Mouse (Mus musculus) spleen, postnatal 4 days (tissue): ENCODE measurements around the gene Foxo3.

Experiments used
- DNase-seq, 2 experiments: peaks; one replicate each; pipeline ENCODE4 v3.0.0; 2022; ENCODE audit warnings: low spot score in 2 of 2

Foxo3 gene

DNA sequence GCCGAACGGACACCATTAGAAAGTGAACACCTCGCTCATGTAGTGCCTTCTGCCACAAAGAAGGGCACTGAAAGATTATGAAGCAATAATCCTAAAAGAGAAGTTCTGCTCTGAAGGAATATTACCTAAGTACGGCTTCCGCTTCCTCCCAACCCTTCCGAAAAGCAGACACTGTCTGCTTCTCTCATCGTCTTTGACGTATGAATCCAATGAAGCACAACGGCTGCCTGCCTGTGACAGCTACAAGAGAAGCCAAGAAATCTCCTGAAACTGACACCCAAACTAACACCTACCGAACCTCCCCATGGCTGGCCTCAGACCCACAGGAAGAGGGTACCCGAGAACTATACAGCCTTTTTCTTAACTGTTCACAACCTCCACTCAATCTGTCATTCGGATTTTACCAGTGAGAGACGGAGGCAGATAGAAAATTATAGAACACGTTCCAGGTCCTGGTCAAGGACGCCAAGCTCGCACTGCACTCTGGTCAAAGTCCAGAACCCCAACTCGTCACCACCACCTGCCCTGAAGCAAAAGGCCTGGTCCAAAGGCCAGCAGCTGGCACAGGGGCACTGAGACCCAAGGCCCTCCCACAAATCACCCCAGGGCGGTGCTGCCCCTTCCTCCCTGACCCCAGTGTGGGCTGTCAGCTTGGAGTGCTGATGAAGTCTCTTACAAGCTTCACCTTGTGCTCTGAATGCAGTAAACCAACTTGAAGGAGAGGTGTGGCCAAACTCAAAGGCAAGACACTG, 51.2 kb downstream of the Foxo3 start:
- DNase-seq, result no peak

DNA sequence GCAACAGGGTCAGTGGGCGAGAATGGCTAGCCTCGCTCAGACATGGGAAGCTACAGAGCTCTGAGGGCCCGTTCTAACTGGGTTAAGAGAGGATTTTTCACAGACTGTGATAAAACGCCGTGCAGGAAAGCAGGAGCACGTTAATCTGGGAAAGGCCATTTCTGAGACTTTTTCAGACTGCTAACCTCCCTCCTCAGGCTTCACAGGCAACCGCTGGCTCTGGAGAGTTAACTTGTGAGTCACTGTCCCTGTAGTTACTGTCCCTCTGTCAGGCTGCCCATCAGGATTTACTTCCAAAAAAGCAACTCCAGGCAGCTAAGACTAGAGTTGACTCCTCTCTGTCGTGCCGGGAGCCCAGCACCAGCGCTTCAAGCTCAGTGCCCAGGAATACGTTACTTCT, 54.6 kb downstream of the Foxo3 start:
- no peak for DNase-seq

DNA sequence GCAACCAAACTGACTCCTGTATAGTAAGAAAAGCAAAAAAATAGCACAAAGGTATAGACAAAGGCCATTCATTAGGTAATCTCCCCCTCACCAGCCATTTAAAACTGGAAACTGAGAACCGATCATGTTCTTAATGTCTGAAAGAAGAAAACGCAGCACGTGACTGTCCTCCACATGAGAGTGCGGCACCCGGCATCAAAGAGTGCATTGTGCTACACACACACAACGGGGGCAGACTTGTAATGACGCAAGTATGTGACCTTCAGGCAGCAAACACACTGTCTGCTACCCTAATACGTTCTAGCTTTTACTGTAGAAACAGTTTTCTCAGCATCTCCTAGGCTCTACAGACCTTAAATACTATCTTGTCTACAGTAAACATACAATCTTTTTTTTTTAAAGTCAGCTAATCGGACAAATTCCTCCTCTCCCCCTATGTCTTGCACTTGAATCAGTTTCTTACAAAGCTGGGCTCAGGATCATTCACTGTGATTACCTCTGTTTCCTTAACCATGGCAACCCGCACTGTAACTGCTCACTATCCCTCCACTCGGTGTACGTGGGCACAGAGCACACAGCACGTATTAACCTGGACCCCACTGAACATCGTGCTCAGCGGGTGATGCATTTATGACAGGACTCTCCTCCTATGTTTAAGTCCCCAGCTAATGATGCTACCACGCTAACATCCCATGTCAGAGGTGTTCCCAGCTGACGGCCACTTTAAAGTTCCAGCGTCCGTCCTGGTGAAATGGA, 55.2 kb downstream of the Foxo3 start:
- no peak for DNase-seq

DNA sequence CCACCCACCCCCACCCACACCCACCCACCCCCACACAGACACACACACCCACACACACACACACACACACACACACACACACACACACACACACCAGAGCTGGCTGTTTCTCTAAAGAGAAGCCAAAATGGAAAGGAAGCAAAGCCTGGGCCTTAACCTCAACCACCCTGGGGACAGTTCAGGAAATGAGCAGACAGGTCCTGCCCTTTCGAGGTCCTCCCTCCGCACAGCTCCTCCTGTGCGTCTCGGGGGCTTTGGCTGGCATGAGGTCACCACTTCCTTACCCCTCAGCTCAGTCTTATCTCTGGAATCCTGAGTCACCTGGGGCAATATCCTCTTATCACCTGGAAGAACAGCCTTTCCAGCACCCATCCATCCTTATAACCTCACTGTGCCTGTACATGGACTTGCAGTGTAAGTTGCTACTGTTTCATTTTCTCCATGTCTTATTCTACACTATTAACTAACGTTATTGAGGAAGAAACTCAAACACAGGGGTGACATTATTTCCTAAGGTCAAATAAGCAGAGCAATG, 56.1 kb downstream of the Foxo3 start:
- DNase-seq, result no peak

DNA sequence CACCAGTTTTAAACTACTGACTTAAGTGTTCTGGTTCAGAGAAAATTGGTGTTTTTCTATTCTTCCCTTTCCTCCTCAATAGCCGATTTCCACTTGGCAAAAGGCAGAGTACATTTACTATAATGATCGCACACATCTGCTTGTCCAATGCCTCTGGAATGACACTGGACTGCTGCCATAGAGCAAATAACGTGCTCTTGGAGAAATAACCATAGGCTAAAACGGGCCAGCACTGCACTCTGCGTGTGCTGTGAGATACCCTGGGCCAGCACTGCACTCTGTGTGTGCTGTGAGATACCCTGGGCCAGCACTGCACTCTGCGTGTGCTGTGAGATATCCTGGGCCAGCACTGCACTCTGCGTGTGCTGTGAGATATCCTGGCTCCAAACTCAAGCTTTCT, 65.1 kb downstream of the Foxo3 start:
- no peak for DNase-seq

DNA sequence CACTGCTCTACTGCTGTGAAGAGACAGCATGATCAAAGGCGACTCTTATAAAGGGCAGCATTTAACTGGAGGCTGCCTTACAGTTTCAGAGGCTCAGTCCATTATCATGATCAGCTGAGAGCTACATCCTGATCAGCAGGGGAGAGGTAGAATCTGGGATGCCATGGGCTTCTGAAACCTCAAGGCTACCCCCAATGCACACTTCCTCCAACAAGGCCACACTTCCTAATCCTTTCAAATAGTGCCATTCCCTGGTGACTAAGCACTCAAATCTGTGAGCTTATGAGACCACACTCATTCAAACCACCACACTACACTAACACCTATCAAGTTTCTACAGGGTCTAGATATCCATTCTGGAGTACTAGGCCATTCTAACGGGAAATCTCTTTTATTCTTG, 65.9 kb downstream of the Foxo3 start:
- no peak for DNase-seq

DNA sequence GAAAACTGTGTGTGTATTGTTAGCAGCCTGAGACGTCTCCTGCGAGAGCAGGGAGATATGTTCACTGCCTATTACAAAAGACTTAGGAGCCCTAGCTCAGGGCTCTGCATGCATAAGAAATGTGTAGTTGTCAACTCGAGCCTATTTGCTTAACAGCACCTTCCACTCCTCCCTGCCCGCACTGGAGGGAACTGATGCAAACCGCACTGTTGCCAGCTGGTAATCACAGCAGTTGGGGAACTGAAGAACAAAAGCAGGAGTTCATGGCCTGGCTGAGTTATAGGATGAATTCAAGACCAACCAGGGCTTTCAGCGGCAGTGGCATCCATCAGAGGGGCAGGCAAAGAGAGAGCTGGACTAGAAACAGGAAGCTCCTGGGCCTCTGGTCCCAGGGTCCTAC, 66.7 kb downstream of the Foxo3 start:
- DNase-seq, result no peak

DNA sequence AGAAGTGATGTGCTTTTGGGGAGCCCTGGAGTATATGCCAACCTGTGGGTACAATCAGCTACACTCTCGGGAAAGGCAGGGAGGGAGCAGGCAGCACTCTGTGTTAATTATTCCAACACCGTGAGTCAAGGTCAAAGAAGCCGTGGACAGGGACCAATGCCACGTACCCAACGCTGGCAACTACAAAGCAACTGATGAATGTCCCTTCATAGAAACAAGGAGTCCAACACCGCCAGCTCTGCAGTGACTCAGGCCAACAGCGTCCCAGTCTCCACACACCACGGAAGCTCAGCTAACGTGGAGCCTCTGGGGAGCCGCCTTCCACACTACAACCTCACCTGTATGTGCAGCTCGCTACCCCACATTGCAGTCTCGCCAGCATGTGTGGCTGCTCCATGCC, 68.9 kb downstream of the Foxo3 start:
- no peak for DNase-seq

DNA sequence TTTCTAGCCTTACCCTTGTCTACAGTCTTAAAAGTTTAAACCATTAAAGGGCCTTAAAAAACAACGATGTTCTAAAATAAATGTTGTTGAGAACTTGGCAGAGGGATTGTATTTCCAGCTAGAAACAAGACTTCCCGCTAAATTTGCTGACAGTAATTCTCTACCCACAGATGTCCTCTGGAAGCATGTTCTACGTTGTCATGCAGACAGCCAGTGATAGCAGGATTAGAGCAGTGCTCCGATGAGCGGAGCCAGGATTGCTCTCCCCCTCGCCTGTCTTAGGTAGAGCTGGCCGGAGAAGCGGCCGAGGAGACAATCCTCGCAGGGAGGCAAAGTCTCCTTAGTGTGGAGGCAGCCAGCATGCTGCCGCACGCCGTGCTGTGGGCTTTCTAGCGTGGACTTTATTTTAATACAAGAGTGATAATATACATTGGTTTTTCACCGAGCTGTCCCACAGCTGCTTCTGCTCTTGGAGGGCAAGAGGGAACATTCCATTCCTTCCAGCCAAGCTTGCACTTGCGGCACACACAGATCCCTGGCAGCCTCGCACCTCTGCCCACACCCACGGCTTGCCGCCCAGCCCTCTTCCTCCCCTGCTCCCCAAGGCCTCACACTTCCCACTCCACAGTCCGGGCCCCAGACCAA, 71.7 kb downstream of the Foxo3 start:
- no peak for DNase-seq

DNA sequence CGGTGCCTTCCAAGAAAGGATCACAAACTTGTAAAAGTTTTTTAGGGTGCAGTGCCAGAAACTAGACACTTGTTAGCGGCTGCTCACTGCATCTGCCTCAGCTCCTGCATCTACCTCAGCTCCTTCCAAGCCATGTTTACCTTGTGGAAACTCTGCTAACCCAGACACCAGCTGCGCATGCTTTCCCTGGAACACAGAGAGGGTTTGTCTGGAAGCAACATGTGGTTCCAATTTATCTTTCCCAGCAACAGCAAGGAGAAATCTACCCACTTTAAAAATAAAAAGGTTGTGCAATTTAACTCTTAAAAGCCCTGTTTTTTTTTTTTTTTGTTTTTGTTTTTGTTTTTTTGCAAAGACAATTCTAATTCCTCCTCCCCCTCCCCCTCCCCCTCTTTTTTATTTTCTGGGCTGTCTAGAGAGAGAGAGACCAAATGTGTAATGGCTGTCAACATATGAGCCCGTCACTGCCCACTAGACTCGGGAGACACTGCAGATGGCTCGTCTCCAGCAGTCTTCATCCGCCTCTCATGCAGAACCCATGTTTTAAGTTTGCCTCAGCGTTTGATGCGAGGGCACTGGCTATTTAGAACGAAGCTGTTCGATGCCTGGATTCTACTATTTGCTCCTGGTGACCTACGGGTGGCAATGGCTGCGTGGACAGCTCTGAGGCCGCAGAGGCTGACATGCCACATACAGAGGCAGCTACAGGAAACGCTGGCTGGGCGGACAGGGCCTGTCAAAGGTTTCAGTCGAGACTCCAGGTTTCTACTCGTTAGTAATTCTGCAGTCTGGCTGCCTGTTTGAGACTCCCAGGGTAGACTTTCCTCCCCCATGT, 73.0 kb downstream of the Foxo3 start:
- DNase-seq, result no peak

DNA sequence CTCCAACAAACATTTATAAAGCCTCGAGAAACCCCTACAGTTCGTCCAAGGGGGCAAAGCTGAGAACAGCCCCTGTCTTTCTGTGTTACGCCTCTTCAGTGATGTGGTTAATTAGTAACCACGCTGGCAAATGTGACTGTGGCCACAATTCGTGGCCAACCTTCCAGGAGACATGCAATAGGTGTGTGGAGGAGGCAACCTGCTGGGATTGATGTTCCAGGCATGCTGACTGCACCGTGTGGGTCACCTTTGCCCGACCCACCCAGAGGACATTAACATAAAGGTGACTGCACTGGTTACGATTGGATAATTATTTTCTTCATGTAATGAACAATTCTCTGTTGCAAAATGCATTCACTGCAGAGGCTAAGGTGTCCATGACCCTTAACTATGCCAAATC, 74.0 kb downstream of the Foxo3 start:
- DNase-seq, result no peak

DNA sequence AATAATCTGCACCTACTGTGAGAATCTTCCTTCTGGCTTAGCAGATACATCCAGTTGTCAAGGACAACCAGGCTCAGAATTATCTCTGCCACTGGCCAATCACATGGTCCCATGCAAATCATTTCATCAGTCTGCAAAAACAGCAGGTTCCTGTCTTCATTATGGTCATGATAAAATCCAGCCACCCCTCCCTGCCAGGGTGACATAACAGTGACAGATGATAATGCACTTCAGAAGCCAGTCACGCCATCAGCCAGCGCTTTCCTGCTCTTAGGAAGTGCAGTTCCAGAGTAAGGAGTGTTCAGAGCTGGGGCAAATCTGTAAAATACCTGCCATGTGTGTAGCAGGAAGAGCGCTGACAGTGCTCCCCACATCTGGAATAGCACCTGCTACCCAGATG, 77.1 kb downstream of the Foxo3 start:
- DNase-seq, result no peak

DNA sequence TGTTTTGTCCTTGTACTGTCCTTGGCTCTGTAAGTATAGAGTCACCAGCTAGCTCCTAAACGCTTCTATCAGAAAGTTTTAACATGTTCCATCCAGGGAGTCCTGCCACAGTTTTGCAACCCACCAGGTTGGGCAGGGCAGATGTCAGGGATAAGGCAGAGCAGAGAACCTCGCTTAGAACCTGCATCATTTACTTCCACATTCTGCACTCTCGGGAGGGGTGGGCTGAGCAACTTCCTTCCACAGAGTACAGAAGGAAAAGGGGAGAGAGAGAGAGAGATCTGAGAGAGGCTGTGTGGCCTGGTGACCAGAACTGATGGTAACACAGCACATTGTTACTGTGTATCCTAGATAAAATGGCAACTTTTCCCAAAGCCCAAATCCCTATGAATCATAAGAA, 77.9 kb downstream of the Foxo3 start:
- DNase-seq, result no peak

DNA sequence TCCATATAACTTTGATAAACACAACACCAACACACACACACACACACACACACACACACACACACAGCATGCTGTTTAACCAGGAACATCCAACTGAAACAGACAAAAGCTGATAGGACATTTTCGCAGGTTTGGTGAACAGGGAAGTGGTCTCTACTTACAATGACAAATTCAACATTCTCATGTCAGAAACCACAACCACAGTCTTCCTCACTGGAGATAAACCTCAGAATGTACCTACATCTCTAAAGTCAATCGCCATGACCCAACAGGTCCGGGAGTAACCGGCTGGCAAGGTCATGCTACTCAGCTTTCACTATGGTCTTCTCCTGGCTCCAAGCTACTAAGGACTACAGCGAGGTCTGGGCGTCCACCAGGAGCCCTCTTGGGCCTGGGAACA, 81.8 kb downstream of the Foxo3 start:
- no peak for DNase-seq

DNA sequence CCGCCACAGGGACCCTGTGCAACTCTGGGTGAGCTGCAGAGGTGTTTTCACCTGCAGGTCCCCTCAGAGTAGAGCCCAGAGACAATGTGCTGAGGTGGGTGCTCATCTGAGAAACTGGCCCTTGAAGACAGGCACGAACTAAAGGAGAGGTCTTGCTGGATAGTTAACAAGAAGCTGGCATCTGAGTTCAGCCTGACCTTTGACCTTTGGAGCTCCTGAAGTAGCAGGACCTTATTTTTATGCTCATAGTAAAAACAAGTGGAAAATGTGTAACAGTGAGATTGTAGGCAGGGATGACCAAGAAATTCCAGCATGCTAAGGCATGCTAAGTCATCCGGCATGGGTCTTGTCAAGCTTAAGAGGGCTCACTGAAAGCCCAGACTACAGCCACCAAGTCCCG, 82.6 kb downstream of the Foxo3 start:
- DNase-seq, result no peak

DNA sequence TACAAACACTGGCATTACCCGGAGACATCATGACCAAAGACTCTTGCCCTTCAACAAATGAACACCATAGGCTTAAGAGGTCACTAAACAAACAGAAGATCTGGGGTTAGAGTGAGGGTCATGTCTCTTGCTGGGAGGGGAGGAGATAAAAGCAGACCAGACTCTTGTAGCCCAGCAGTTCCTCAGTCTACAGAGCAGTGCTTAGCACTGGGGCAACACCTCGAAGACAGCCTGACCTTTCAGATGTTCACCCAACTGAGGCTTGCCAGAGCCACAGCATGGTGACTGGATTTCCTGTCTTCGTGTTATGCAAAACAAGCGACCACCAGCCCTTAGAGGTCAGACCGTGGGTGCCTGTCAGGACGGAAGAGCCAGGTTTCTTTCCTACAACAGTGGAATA, 83.6 kb downstream of the Foxo3 start:
- no peak for DNase-seq

DNA sequence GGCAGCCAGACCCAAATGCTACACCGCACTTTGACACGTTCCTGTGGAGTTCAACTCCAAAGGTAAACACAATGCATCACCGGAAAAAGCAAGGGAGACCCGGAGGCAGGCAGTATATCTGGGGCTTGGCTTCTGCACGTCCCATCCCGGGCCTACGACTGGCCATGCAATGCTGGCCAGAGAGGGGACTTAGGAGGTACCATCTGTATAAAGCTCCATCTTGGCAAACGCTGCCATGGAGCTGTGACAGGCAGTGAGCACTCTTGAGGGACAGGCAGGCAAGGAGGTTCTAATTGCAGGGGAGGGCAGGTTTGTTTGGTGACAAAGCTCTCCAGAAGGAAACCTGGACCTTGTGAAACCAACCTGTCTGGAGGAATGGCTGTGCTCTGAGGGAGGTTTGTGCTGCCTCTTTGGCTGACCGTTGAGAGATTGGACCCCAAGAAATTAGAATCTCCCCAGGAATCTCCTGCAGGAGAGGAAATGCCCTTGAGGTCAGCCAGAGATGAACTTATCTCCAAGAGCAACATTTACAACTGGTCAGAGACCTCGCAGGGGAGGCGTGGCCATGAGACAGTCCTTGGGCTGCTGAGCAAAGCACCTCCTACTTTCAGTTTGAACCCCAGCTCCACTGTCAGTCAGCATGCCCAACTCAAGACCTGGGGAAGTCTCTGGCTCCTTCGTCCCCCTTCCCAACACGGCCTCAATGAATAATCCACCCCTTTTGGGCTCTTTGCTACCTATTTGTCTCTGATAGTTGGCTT, 86.7 kb downstream of the Foxo3 start:
- no peak for DNase-seq

DNA sequence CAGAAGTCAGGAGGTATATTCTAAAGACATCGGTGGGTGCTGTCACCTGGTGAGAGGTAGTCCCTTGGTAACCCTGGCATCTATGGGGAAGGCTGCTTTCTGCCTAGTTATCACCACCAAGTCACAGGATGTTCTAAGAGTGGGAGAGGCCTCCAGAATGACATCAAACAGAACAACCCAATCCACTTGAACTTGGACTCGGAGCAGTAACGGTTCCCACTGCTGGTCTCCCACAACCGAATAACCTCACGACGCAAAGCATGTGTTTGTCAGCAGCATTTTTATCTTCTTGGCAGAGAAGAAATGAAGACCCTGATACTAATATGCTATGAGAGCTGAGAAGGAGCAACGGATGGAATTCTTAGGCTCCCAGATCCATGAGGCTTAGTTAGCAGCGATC, 87.5 kb downstream of the Foxo3 start:
- no peak for DNase-seq

DNA sequence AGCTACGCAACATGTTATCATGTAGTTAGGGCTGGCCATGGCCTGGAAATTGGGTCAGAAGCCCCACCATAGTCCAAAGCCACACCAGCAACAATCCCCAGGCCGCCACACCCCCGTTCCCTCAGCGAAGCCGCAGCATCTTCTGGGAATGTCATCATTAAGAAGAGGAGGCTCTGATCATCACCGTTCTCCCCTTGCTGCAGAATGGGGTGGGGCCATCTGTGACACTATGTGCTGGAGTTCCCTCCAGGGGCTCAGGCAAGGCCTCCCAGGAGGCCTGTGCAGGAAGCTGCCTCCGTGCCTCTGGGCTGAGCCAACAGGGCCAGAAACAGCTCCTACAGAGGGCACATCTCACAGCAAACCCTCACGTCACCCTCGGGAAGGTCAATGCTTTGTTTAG, 88.5 kb downstream of the Foxo3 start:
- no peak for DNase-seq

DNA sequence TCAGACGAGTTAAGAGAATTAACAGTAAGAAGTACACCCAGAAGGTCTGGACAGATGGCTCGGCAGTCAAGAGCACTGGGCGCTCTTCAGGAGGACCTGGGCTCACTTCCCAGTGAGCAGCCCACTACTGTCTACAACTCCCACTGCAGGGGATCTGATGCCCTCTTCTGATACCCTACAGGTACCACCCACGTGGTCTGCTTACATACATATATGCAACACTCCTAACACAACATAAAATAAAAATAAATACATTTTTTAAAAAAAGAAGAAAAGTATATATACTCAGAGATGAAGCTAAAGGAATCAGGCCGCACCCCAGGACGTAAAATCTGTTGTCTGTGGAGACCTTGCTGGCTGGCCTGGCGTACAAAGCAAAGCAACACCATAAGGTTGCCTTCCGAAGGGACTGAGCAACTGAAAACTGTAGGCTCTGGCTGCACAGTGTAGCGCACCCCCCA, 89.6 kb downstream of the Foxo3 start:
- no peak for DNase-seq

DNA sequence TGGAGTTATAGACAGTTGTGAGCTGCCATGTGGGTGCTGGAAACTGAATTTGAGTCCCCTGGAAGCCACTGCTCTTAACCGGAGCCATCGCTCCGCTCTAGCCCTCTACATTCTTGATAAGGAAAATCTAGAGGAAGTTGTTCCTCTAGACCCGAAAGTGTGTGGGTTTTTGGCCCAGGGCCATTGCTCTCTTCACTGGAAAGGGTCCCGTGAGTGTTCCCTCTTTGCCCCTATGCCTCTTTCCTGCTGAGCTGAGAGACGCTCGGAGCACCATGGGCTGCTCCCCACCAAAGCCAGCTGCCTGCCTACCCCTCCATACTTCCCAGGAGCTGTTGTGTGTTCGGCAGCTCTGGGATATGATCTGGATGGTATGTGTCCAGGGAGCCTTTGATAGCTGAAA, 96.2 kb downstream of the Foxo3 start:
- no peak for DNase-seq
